ENCODE assay signal across 11 mouse cellular contexts in genomic region chr15:78790451-78790850, GRCm38 (mm10). TPM values are rescaled to one million over a fixed set of nuclear protein-coding genes. Genes with fewer than 3 reads are reported as not detected.
A peak's percentile ranks its signal among the peaks of the same experiment; 100 is the strongest.
DNase-seq lines count a peak whose midpoint lies in the region; ATAC-seq lines count a peak whose summit lies in the region.
"Had no signal": no experiment of that assay in that cellular context is flagged by ENCODE, and none has a peak within 500 bp of the region (broad histone marks: within the 10 kb centered on the region; RNA-seq: fewer than 3 reads in every experiment).

No protein-coding gene starts in this region.

- no peak overlapping the region for H3K4me2 ChIP-seq in embryonic facial prominence, embryonic 15.5 days (replicated peaks)
- H3K4me2 ChIP-seq in liver, embryonic 12.5 days = no peak overlapping the region
- H3K4me2 ChIP-seq: neural tube, embryonic 12.5 days had no signal

- no peaks in the 10 kb centered on the region for H3K9me3 ChIP-seq in embryonic facial prominence, embryonic 15.5 days (replicated peaks)
- no peaks in the 10 kb centered on the region for H3K9me3 ChIP-seq in liver, embryonic 12.5 days (replicated peaks)
- H3K9me3 ChIP-seq: G1E; neural tube, embryonic 12.5 days had no signal

- no peak overlapping the region for H3K9ac ChIP-seq in embryonic facial prominence, embryonic 15.5 days
- no peak overlapping the region for H3K9ac ChIP-seq in liver, embryonic 12.5 days
- H3K9ac ChIP-seq: neural tube, embryonic 12.5 days had no signal

- peaks cover 24% of the 10 kb centered on the region for H3K4me1 ChIP-seq in embryonic facial prominence, embryonic 15.5 days
- H3K4me1 ChIP-seq in liver, embryonic 12.5 days = peaks cover 28% of the 10 kb centered on the region

- no peak overlapping the region for H3K4me3 ChIP-seq in embryonic facial prominence, embryonic 15.5 days (replicated peaks)
- no peak overlapping the region for H3K4me3 ChIP-seq in liver, embryonic 12.5 days
- H3K4me3 ChIP-seq: neural tube, embryonic 12.5 days had no signal

- intact Hi-C loops in left cerebral cortex, postnatal 14 days (cut with DNase I) = no loop called here

- peak; percentile 9; the same call in 1 of the 2 replicates for ATAC-seq in embryonic facial prominence, embryonic 15.5 days (ENCODE audit: insufficient number of reproducible peaks, low FRiP score, low TSS enrichment, low read depth)
- ATAC-seq in liver, embryonic 12.5 days = peak; percentile 44; the same call in 1 of the 2 replicates
- ATAC-seq in cerebellum, adult (ENCODE audit: insufficient number of reproducible peaks, low FRiP score, low TSS enrichment) = no peak
- ATAC-seq in megakaryocyte progenitor cell, adult 5-6 weeks (replicated peaks; ENCODE audit: poor library complexity) = no peak

- 54% methylated on average over 4 of the region's 4 CpGs for WGBS in embryonic facial prominence, embryonic 15.5 days
- WGBS in liver, embryonic 12.5 days (ENCODE audit: insufficient replicate concordance) = 34% methylated on average over 4 of the region's 4 CpGs

- DNase-seq in 416B (ENCODE audit: low read depth) = peak; percentile 42
- peak; percentile 66 for DNase-seq in heart, postnatal 4 days
- no peak for DNase-seq in spleen, postnatal 36 days (ENCODE audit: low spot score in 2 of 2)
- no peak for DNase-seq in left cerebral cortex, postnatal 14 days (ENCODE audit: low spot score in 2 of 2)
- DNase-seq: cerebellum, adult 18-20 months had no signal

- no peak overlapping the region for H3K27ac ChIP-seq in embryonic facial prominence, embryonic 15.5 days (replicated peaks)
- H3K27ac ChIP-seq in liver, embryonic 12.5 days = no peak overlapping the region
- H3K27ac ChIP-seq: neural tube, embryonic 12.5 days had no signal

- no peaks in the 10 kb centered on the region for H3K36me3 ChIP-seq in embryonic facial prominence, embryonic 15.5 days
- peaks cover 8% of the 10 kb centered on the region; the same call in 1 of the 2 replicates for H3K36me3 ChIP-seq in liver, embryonic 12.5 days
- H3K36me3 ChIP-seq: G1E; neural tube, embryonic 12.5 days had no signal

- H3K27me3 ChIP-seq in embryonic facial prominence, embryonic 15.5 days = no peaks in the 10 kb centered on the region
- H3K27me3 ChIP-seq in liver, embryonic 12.5 days (replicated peaks) = no peaks in the 10 kb centered on the region; the same call in 1 of the 2 replicates
- H3K27me3 ChIP-seq: neural tube, embryonic 12.5 days had no signal

RNA-seq across cellular contexts. Expression of gene Card10, which starts 12.4 kb away (rescaled TPM):
- 4.3 TPM in 2 replicates for polyA plus RNA-seq in embryonic facial prominence, embryonic 15.5 days (2015; fragmentation: Nextera tagmentation; extraction: Ambion mirVana)
- total RNA-seq in heart, postnatal 4 days (2021) = 10 to 100 TPM; 15.9 to 18.8 TPM
- polyA plus RNA-seq in liver, embryonic 12.5 days (2016; fragmentation: Nextera tagmentation; extraction: Ambion mirVana) = 2.3 and 2.5 TPM in 2 replicates
- total RNA-seq in megakaryocyte progenitor cell, adult 5-6 weeks (2015) = 0.20 and 0.78 TPM in 2 replicates
- total RNA-seq in megakaryocyte progenitor cell, adult 5-6 weeks (2017) = 0.12 and 0.14 TPM in 2 replicates
- 1 to 10 TPM; 4.0 to 5.1 TPM for total RNA-seq in left cerebral cortex, postnatal 14 days (2021)
- total RNA-seq: G1E had no signal
- polyA plus RNA-seq: G1E had no signal

RNA-seq across cellular contexts. Expression of gene Mfng, which starts 17.2 kb away (rescaled TPM):
- 21.3 and 22.8 TPM in 2 replicates for polyA plus RNA-seq in embryonic facial prominence, embryonic 15.5 days (2015; fragmentation: Nextera tagmentation; extraction: Ambion mirVana)
- total RNA-seq in heart, postnatal 4 days (2021) = 10 to 100 TPM; 17.6 to 18.1 TPM
- polyA plus RNA-seq in liver, embryonic 12.5 days (2016; fragmentation: Nextera tagmentation; extraction: Ambion mirVana) = 11.0 and 11.7 TPM in 2 replicates
- 13.3 and 13.6 TPM in 2 replicates for total RNA-seq in megakaryocyte progenitor cell, adult 5-6 weeks (2015)
- 10.0 and 10.5 TPM in 2 replicates for total RNA-seq in megakaryocyte progenitor cell, adult 5-6 weeks (2017)
- total RNA-seq in left cerebral cortex, postnatal 14 days (2021) = 1 to 10 TPM; 5.6 to 6.7 TPM
- total RNA-seq: G1E had no signal
- polyA plus RNA-seq: G1E had no signal

RNA-seq across cellular contexts. Expression of gene Cdc42ep1, which starts 52.0 kb away (rescaled TPM):
- polyA plus RNA-seq in embryonic facial prominence, embryonic 15.5 days (2015; fragmentation: Nextera tagmentation; extraction: Ambion mirVana) = 41.5 and 43.8 TPM in 2 replicates
- total RNA-seq in heart, postnatal 4 days (2021) = 10 to 100 TPM; 55.3 to 59.9 TPM
- polyA plus RNA-seq in liver, embryonic 12.5 days (2016; fragmentation: Nextera tagmentation; extraction: Ambion mirVana) = 17.6 and 18.1 TPM in 2 replicates
- not detected in 2 replicates for total RNA-seq in megakaryocyte progenitor cell, adult 5-6 weeks (2015)
- total RNA-seq in megakaryocyte progenitor cell, adult 5-6 weeks (2017) = not detected in 2 replicates
- total RNA-seq in left cerebral cortex, postnatal 14 days (2021) = 10 to 100 TPM in 1 of 2 experiments, 1 to 10 TPM in 1; 6.5 to 11.0 TPM
- polyA plus RNA-seq: G1E had no signal

Comparison
In these comparisons a context has a peak if more than half of its experiments do, and no peak if none do; other contexts are left out.
1. DNase-seq: peak in 416B (single experiment) and heart, postnatal 4 days (single experiment); none in spleen, postnatal 36 days (0 of 2) and left cerebral cortex, postnatal 14 days (0 of 2).
2. ATAC-seq: peak in embryonic facial prominence, embryonic 15.5 days (single experiment) and liver, embryonic 12.5 days (single experiment); none in cerebellum, adult (single experiment) and megakaryocyte progenitor cell, adult 5-6 weeks (single experiment).
3. RNA of gene Cdc42ep1, which starts 52.0 kb away (total RNA-seq): 55.3 to 59.9 TPM in heart, postnatal 4 days and 6.5 to 11.0 TPM in left cerebral cortex, postnatal 14 days; not detected in megakaryocyte progenitor cell, adult 5-6 weeks; every median in the first group is over 4 times any median in the second.